Comparison of ENCODE assay signal across 8 mouse cellular contexts in genomic region chr19:45783933-45784576, GRCm38 (mm10). TPM values are rescaled to one million over a fixed set of nuclear protein-coding genes. Genes with fewer than 3 reads are reported as not detected.
DNase-seq lines count a peak whose midpoint lies in the region; ATAC-seq and TF ChIP-seq lines count a peak whose summit lies in the region.

No protein-coding gene starts in this region.

- no peaks in the 10 kb centered on the region for H3K27me3 ChIP-seq in heart, embryonic 11.5 days (ENCODE audit: control insufficient read depth, insufficient read depth, low read length)
- H3K27me3 ChIP-seq in hindbrain, embryonic 12.5 days: no peaks in the 10 kb centered on the region

- peak overlapping the region; percentile 90 for H3K4me3 ChIP-seq in heart, embryonic 11.5 days (ENCODE audit: low read depth, low read length)
- peak overlapping the region; percentile 67 for H3K4me3 ChIP-seq in bone marrow macrophage, adult 2 months (ENCODE audit: insufficient read depth, low read length)
- H3K4me3 ChIP-seq in hindbrain, embryonic 12.5 days: peak overlapping the region; percentile 99

- H3K9ac ChIP-seq in heart, embryonic 11.5 days (ENCODE audit: low read depth, low read length): peak overlapping the region; percentile 97
- H3K9ac ChIP-seq in hindbrain, embryonic 12.5 days: peak overlapping the region; percentile 33; the same call in 1 of the 2 replicates

- DNase-seq in heart, postnatal 36 days: no peak
- DNase-seq in embryo, embryonic 11 days: no peak
- DNase-seq in adrenal gland, postnatal 25 days: no peak

- TF ChIP-seq CTCF in bone marrow macrophage, adult 2 months (IDR thresholded peaks at IDR 0.05; ENCODE audit: low read depth, low read length): no peak

- 31% methylated on average over 17 of the region's 17 CpGs for WGBS in heart, embryonic 11.5 days (ENCODE audit: insufficient replicate concordance)
- 34% methylated on average over 17 of the region's 17 CpGs for WGBS in hindbrain, embryonic 12.5 days

- H3K36me3 ChIP-seq in heart, embryonic 11.5 days (ENCODE audit: control insufficient read depth, insufficient read depth, low read length): peaks cover 4% of the 10 kb centered on the region
- peaks cover 7% of the 10 kb centered on the region; the same call in 1 of the 2 replicates for H3K36me3 ChIP-seq in hindbrain, embryonic 12.5 days

- H3K27ac ChIP-seq in heart, embryonic 11.5 days (ENCODE audit: low read depth, low read length): peak overlapping the region; percentile 79
- H3K27ac ChIP-seq in bone marrow macrophage, adult 2 months (ENCODE audit: insufficient read depth, low read depth, low read length): peak overlapping the region; percentile 56
- H3K27ac ChIP-seq in hindbrain, embryonic 12.5 days: peak overlapping the region; percentile 62

- H3K9me3 ChIP-seq in heart, embryonic 11.5 days (replicated peaks; ENCODE audit: control insufficient read depth, low read length): no peaks in the 10 kb centered on the region
- no peaks in the 10 kb centered on the region for H3K9me3 ChIP-seq in hindbrain, embryonic 12.5 days (replicated peaks)

- ATAC-seq in heart, embryonic 11.5 days (replicated peaks; ENCODE audit: insufficient number of reproducible peaks, low FRiP score, low TSS enrichment): no peak
- ATAC-seq in hindbrain, embryonic 12.5 days (ENCODE audit: low FRiP score): no peak
- peak; percentile 8; the same call in 1 of the 2 replicates for ATAC-seq in megakaryocyte-erythroid progenitor cell, adult 5-6 weeks (replicated peaks; ENCODE audit: low FRiP score, low TSS enrichment, poor library complexity, severe bottlenecking)
- no peak for ATAC-seq in frontal cortex, adult (ENCODE audit: low TSS enrichment)

- H3K4me2 ChIP-seq in heart, embryonic 11.5 days: peak overlapping the region; percentile 84
- peak overlapping the region; percentile 71 for H3K4me2 ChIP-seq in hindbrain, embryonic 12.5 days (replicated peaks)

- intact Hi-C loops in heart, postnatal 36 days (cut with DNase I): no loop called here

- no peak for TF ChIP-seq POLR2A in bone marrow macrophage, adult 2 months (IDR thresholded peaks at IDR 0.05; ENCODE audit: borderline replicate concordance, low read depth, low read length)

- H3K4me1 ChIP-seq in heart, embryonic 11.5 days (ENCODE audit: control insufficient read depth, insufficient read depth, low read length): peaks cover 16% of the 10 kb centered on the region
- H3K4me1 ChIP-seq in bone marrow macrophage, adult 2 months (ENCODE audit: control insufficient read depth, insufficient read depth, low read length): peaks cover 23% of the 10 kb centered on the region
- H3K4me1 ChIP-seq in hindbrain, embryonic 12.5 days: peaks cover 26% of the 10 kb centered on the region

RNA-seq across cellular contexts. Expression of gene Mgea5, which starts 0.4 kb away (rescaled TPM):
- 40.2 and 48.3 TPM in 2 replicates for polyA plus RNA-seq in heart, embryonic 11.5 days (2014; fragmentation: Nextera tagmentation; extraction: Ambion mirVana)
- total RNA-seq in heart, postnatal 36 days (2021): 10 to 100 TPM; 74.5 to 76.1 TPM
- polyA plus RNA-seq in bone marrow macrophage, adult 2 months (2012; ENCODE audit: insufficient read depth, insufficient read length, missing spikeins): 84.9 and 93.8 TPM in 2 replicates
- polyA plus RNA-seq in hindbrain, embryonic 12.5 days (2016; fragmentation: Nextera tagmentation; extraction: Ambion mirVana): 113 and 121 TPM in 2 replicates
- 75.0 and 86.3 TPM in 2 replicates for total RNA-seq in megakaryocyte-erythroid progenitor cell, adult 5-6 weeks (2014; fragmentation: Nextera tagmentation)
- total RNA-seq in megakaryocyte-erythroid progenitor cell, adult 5-6 weeks (2017): 117 and 134 TPM in 2 replicates
- total RNA-seq in adrenal gland, postnatal 25 days (2021): 84.7 and 93.9 TPM in 2 replicates

RNA-seq across cellular contexts. Expression of gene Kcnip2, which starts 31.8 kb away (rescaled TPM):
- polyA plus RNA-seq in heart, embryonic 11.5 days (2014; fragmentation: Nextera tagmentation; extraction: Ambion mirVana): 0.45 and 0.66 TPM in 2 replicates
- 100 to 1,000 TPM; 204 to 236 TPM for total RNA-seq in heart, postnatal 36 days (2021)
- polyA plus RNA-seq in bone marrow macrophage, adult 2 months (2012; ENCODE audit: insufficient read depth, insufficient read length, missing spikeins): not detected in 2 replicates
- polyA plus RNA-seq in hindbrain, embryonic 12.5 days (2016; fragmentation: Nextera tagmentation; extraction: Ambion mirVana): 3.0 and 3.7 TPM in 2 replicates
- total RNA-seq in megakaryocyte-erythroid progenitor cell, adult 5-6 weeks (2014; fragmentation: Nextera tagmentation): 0.52 TPM in 1 of 2 replicates, not detected in the other
- 0.34 and 3.6 TPM in 2 replicates for total RNA-seq in megakaryocyte-erythroid progenitor cell, adult 5-6 weeks (2017)
- 0.27 TPM in 1 of 2 replicates, not detected in the other for total RNA-seq in adrenal gland, postnatal 25 days (2021)

RNA-seq across cellular contexts. Expression of gene Npm3, which starts 34.7 kb away (rescaled TPM):
- 11.4 and 13.6 TPM in 2 replicates for polyA plus RNA-seq in heart, embryonic 11.5 days (2014; fragmentation: Nextera tagmentation; extraction: Ambion mirVana)
- 10 to 100 TPM; 15.0 to 15.9 TPM for total RNA-seq in heart, postnatal 36 days (2021)
- 24.7 and 34.9 TPM in 2 replicates for polyA plus RNA-seq in bone marrow macrophage, adult 2 months (2012; ENCODE audit: insufficient read depth, insufficient read length, missing spikeins)
- polyA plus RNA-seq in hindbrain, embryonic 12.5 days (2016; fragmentation: Nextera tagmentation; extraction: Ambion mirVana): 6.7 and 7.6 TPM in 2 replicates
- 124 and 184 TPM in 2 replicates for total RNA-seq in megakaryocyte-erythroid progenitor cell, adult 5-6 weeks (2014; fragmentation: Nextera tagmentation)
- total RNA-seq in megakaryocyte-erythroid progenitor cell, adult 5-6 weeks (2017): 123 and 135 TPM in 2 replicates
- 29.0 and 34.7 TPM in 2 replicates for total RNA-seq in adrenal gland, postnatal 25 days (2021)

RNA-seq across cellular contexts. Expression of gene Fgf8, which starts 41.3 kb away (rescaled TPM):
- 0.66 and 0.73 TPM in 2 replicates for polyA plus RNA-seq in heart, embryonic 11.5 days (2014; fragmentation: Nextera tagmentation; extraction: Ambion mirVana)
- not detected for total RNA-seq in heart, postnatal 36 days (2021)
- not detected in 2 replicates for polyA plus RNA-seq in bone marrow macrophage, adult 2 months (2012; ENCODE audit: insufficient read depth, insufficient read length, missing spikeins)
- polyA plus RNA-seq in hindbrain, embryonic 12.5 days (2016; fragmentation: Nextera tagmentation; extraction: Ambion mirVana): 2.9 and 3.1 TPM in 2 replicates
- total RNA-seq in megakaryocyte-erythroid progenitor cell, adult 5-6 weeks (2014; fragmentation: Nextera tagmentation): not detected in 2 replicates
- total RNA-seq in megakaryocyte-erythroid progenitor cell, adult 5-6 weeks (2017): not detected in 2 replicates
- not detected in 2 replicates for total RNA-seq in adrenal gland, postnatal 25 days (2021)

Comparison
In these comparisons a context has a peak if more than half of its experiments do, and no peak if none do; other contexts are left out.
1. RNA of gene Kcnip2, which starts 31.8 kb away (total RNA-seq): 204 to 236 TPM in heart, postnatal 36 days; 0.34 to 3.6 TPM in megakaryocyte-erythroid progenitor cell, adult 5-6 weeks and 0.27 TPM in adrenal gland, postnatal 25 days; every median in the first group is over 10 times any median in the second.
2. Peak in every context shown above with its lines, with median percentiles within 50 percentile points of each other: H3K27ac ChIP-seq and H3K4me3 ChIP-seq.